ENCODE assay signal across 11 mouse cellular contexts in genomic region chr3:151424326-151425207, GRCm38 (mm10). TPM values are rescaled to one million over a fixed set of nuclear protein-coding genes. Genes with fewer than 3 reads are reported as not detected.
DNase-seq lines count a peak whose midpoint lies in the region; ATAC-seq lines count a peak whose summit lies in the region.
"Had no signal": no experiment of that assay in that cellular context is flagged by ENCODE, and none has a peak within 500 bp of the region (broad histone marks: within the 10 kb centered on the region; RNA-seq: fewer than 3 reads in every experiment).

No protein-coding gene starts in this region.

- H3K9ac ChIP-seq in kidney, embryonic 14.5 days (ENCODE audit: low read depth, low read length): no peak overlapping the region
- H3K9ac ChIP-seq in heart, embryonic 13.5 days: no peak overlapping the region
- H3K9ac ChIP-seq: forebrain, postnatal 0 days had no signal

- H3K36me3 ChIP-seq in kidney, embryonic 14.5 days (ENCODE audit: control insufficient read depth, insufficient read depth, low read length): no peaks in the 10 kb centered on the region
- H3K36me3 ChIP-seq in heart, embryonic 13.5 days: no peaks in the 10 kb centered on the region
- H3K36me3 ChIP-seq in megakaryocyte, embryonic 14.5 days (replicated peaks; ENCODE audit: low read length): no peaks in the 10 kb centered on the region
- H3K36me3 ChIP-seq: hindbrain, embryonic 10.5 days had no signal

- no peaks in the 10 kb centered on the region for H3K27me3 ChIP-seq in kidney, embryonic 14.5 days (ENCODE audit: control insufficient read depth, insufficient read depth, low read length)
- no peaks in the 10 kb centered on the region for H3K27me3 ChIP-seq in heart, embryonic 13.5 days (replicated peaks)
- H3K27me3 ChIP-seq in megakaryocyte, embryonic 14.5 days (replicated peaks): no peaks in the 10 kb centered on the region

- H3K4me1 ChIP-seq in kidney, embryonic 14.5 days (ENCODE audit: control insufficient read depth, insufficient read depth, low read length): no peaks in the 10 kb centered on the region
- 0 out of 2 replicates have a peak, but pooled peaks cover 3% of the 10 kb centered on the region for H3K4me1 ChIP-seq in heart, embryonic 13.5 days
- H3K4me1 ChIP-seq in megakaryocyte, embryonic 14.5 days: peaks cover 10% of the 10 kb centered on the region
- H3K4me1 ChIP-seq: hindbrain, embryonic 10.5 days had no signal

- H3K9me3 ChIP-seq in kidney, embryonic 14.5 days (ENCODE audit: control insufficient read depth, low read length): no peaks in the 10 kb centered on the region
- no peaks in the 10 kb centered on the region for H3K9me3 ChIP-seq in heart, embryonic 13.5 days
- no peaks in the 10 kb centered on the region for H3K9me3 ChIP-seq in megakaryocyte, embryonic 14.5 days
- H3K9me3 ChIP-seq: hindbrain, embryonic 10.5 days had no signal

- H3K4me2 ChIP-seq in kidney, embryonic 14.5 days (replicated peaks; ENCODE audit: low read depth, low read length): no peak overlapping the region
- H3K4me2 ChIP-seq in heart, embryonic 13.5 days: no peak overlapping the region

- H3K27ac ChIP-seq in kidney, embryonic 14.5 days (ENCODE audit: low read depth, low read length): no peak overlapping the region
- peak overlapping the region; percentile 55 for H3K27ac ChIP-seq in heart, embryonic 13.5 days (replicated peaks)
- H3K27ac ChIP-seq: hindbrain, embryonic 10.5 days; macrophage had no signal

- no peak for ATAC-seq in kidney, embryonic 14.5 days (ENCODE audit: low FRiP score, low TSS enrichment)
- no peak for ATAC-seq in heart, embryonic 13.5 days (ENCODE audit: extremely low read depth, insufficient number of reproducible peaks, low FRiP score, low TSS enrichment)
- ATAC-seq: forebrain, postnatal 0 days had no signal

- WGBS in kidney, embryonic 14.5 days: 80% methylated on average over 9 of the region's 9 CpGs
- WGBS in heart, embryonic 13.5 days: 44% methylated on average over 9 of the region's 9 CpGs

- DNase-seq in kidney, adult 18-20 months: peak; percentile 18
- peak; percentile 19 to 62 for DNase-seq in kidney, postnatal 36 days
- no peak for DNase-seq in B cell, adult 2 months
- DNase-seq in left cerebral cortex, adult 8-10 months (ENCODE audit: low spot score in 2 of 2): no peak
- no peak for DNase-seq in layer of hippocampus, adult 18-20 months (ENCODE audit: low spot score in 2 of 2)
- DNase-seq: forebrain, postnatal 0 days had no signal

- no peak overlapping the region for H3K4me3 ChIP-seq in kidney, embryonic 14.5 days (ENCODE audit: low read length)
- H3K4me3 ChIP-seq in heart, embryonic 13.5 days: no peak overlapping the region
- H3K4me3 ChIP-seq in megakaryocyte, embryonic 14.5 days (replicated peaks): peak overlapping the region; percentile 78
- H3K4me3 ChIP-seq: hindbrain, embryonic 10.5 days had no signal

RNA-seq across cellular contexts. Expression of gene Adgrl4, which starts 13.1 kb away (rescaled TPM):
- 17.8 and 25.0 TPM in 2 replicates for polyA plus RNA-seq in kidney, embryonic 14.5 days (2014; fragmentation: Nextera tagmentation; extraction: Ambion mirVana)
- 13.1 and 13.8 TPM in 2 replicates for polyA plus RNA-seq in heart, embryonic 13.5 days (2015; fragmentation: Nextera tagmentation; extraction: Ambion mirVana)
- polyA plus RNA-seq in megakaryocyte, embryonic 14.5 days (2012; ENCODE audit: insufficient read depth, low replicate concordance): 0.30 TPM in 1 of 2 replicates, not detected in the other
- total RNA-seq in left cerebral cortex, adult 8-10 months (2022): 10 to 100 TPM; 17.8 to 24.3 (median 19.1) TPM
- 10 to 100 TPM; 23.9 to 24.1 TPM for total RNA-seq in layer of hippocampus, adult 18-20 months (2021)

Comparison
In these comparisons a context has a peak if more than half of its experiments do, and no peak if none do; other contexts are left out.
1. DNase-seq: peak in kidney, adult 18-20 months (single experiment) and kidney, postnatal 36 days (2 of 2); none in B cell, adult 2 months (0 of 2), left cerebral cortex, adult 8-10 months (0 of 2) and layer of hippocampus, adult 18-20 months (0 of 2).
2. RNA of gene Adgrl4, which starts 13.1 kb away (polyA plus RNA-seq): 17.8 to 25.0 TPM in kidney, embryonic 14.5 days and 13.1 to 13.8 TPM in heart, embryonic 13.5 days; 0.30 TPM in megakaryocyte, embryonic 14.5 days; every median in the first group is over 10 times any median in the second.